In the genomic region with DNA sequence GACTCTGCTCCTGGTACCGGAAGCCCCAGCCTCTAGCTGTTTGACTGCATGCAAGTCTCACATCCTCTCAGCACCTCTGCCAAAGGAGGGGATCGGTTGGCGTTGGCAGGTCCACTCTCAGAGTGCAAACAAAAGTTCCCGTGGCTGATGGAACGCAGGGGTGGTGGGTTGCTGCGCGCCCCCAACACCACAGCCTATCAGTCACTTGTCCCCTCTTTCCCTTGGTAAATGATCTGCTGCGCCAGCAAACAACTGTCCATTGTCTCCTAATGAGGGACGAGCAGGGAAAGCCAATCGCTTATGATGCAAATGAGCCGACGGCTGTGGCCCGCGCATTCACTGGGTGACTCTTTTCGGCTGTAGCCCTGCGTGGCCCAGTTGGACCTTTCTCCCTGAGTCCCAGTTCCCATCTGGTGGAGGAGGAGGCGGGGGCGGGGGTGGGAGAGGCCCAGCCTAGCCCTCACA, we compare ENCODE assay signal across 10 mouse cellular contexts. TPM values are rescaled to one million over a fixed set of nuclear protein-coding genes. Genes with fewer than 3 reads are reported as not detected.
A peak's percentile ranks its signal among the peaks of the same experiment; 100 is the strongest.
DNase-seq lines count a peak whose midpoint lies in the region; ATAC-seq and TF ChIP-seq lines count a peak whose summit lies in the region.
"Had no signal": no experiment of that assay in that cellular context is flagged by ENCODE, and none has a peak within 500 bp of the region (broad histone marks: within the 10 kb centered on the region; RNA-seq: fewer than 3 reads in every experiment).

No protein-coding gene starts in this region.

- 0 out of 2 replicates have a peak overlapping the region, but pooled peaks have one; percentile 18 for H3K4me3 ChIP-seq in heart, postnatal 0 days (ENCODE audit: low read depth, low read length)
- H3K4me3 ChIP-seq in hindbrain, embryonic 14.5 days (replicated peaks; ENCODE audit: low read length) = 0 out of 2 replicates have a peak overlapping the region, but pooled peaks have one; percentile 10
- peak overlapping the region; percentile 18; the same call in 1 of the 2 replicates for H3K4me3 ChIP-seq in midbrain, embryonic 13.5 days (replicated peaks)
- H3K4me3 ChIP-seq: myocyte had no signal

- DNase-seq in heart, postnatal 0 days (ENCODE audit: low spot score) = no peak
- DNase-seq in heart, adult 11 months = no peak
- peak; percentile 65 for DNase-seq in brain, adult 2 months (ENCODE audit: low read depth, low spot score)
- DNase-seq in hindbrain, embryonic 14.5 days (ENCODE audit: low spot score) = peak; percentile 28
- DNase-seq in left cerebral cortex, adult 8-10 months (ENCODE audit: low spot score in 2 of 2) = no peak
- DNase-seq in frontal cortex, adult 2 months (ENCODE audit: extremely low spot score in 1 of 2, low spot score in 1 of 2) = no peak

- peaks cover 5% of the 10 kb centered on the region; the same call in 1 of the 2 replicates for H3K4me1 ChIP-seq in heart, postnatal 0 days (ENCODE audit: control insufficient read depth, insufficient read depth)
- H3K4me1 ChIP-seq in hindbrain, embryonic 14.5 days (replicated peaks; ENCODE audit: control insufficient read depth, insufficient read depth, low read length) = peaks cover 25% of the 10 kb centered on the region
- H3K4me1 ChIP-seq in midbrain, embryonic 13.5 days (replicated peaks) = peaks cover 48% of the 10 kb centered on the region

- peak overlapping the region; percentile 46; the same call in 1 of the 2 replicates for H3K4me2 ChIP-seq in heart, postnatal 0 days (ENCODE audit: low read depth, low read length)
- peak overlapping the region; percentile 42 for H3K4me2 ChIP-seq in hindbrain, embryonic 14.5 days (replicated peaks)
- H3K4me2 ChIP-seq in midbrain, embryonic 13.5 days (replicated peaks) = peak overlapping the region; percentile 46

- no peak overlapping the region for H3K27ac ChIP-seq in heart, postnatal 0 days (ENCODE audit: low read depth)
- H3K27ac ChIP-seq in hindbrain, embryonic 14.5 days = peak overlapping the region; percentile 76
- H3K27ac ChIP-seq in midbrain, embryonic 13.5 days = peak overlapping the region; percentile 95

- 14% methylated on average over 18 of the region's 18 CpGs for WGBS in heart, postnatal 0 days
- WGBS in hindbrain, embryonic 14.5 days = 1% methylated on average over 18 of the region's 18 CpGs
- WGBS in midbrain, embryonic 13.5 days = 1% methylated on average over 18 of the region's 18 CpGs

- H3K9ac ChIP-seq in heart, postnatal 0 days (replicated peaks; ENCODE audit: low read depth, low read length) = no peak overlapping the region
- peak overlapping the region; percentile 41 for H3K9ac ChIP-seq in hindbrain, embryonic 14.5 days
- peak overlapping the region; percentile 15 for H3K9ac ChIP-seq in midbrain, embryonic 13.5 days (replicated peaks)

- H3K9me3 ChIP-seq in heart, postnatal 0 days (replicated peaks; ENCODE audit: control insufficient read depth, low read length) = no peaks in the 10 kb centered on the region
- no peaks in the 10 kb centered on the region for H3K9me3 ChIP-seq in hindbrain, embryonic 14.5 days (ENCODE audit: control insufficient read depth, low read length)
- no peaks in the 10 kb centered on the region for H3K9me3 ChIP-seq in midbrain, embryonic 13.5 days
- H3K9me3 ChIP-seq: G1E had no signal

- TF ChIP-seq CTCF in heart, postnatal 0 days (IDR thresholded peaks at IDR 0.05; ENCODE audit: low read depth) = no peak

- no peaks in the 10 kb centered on the region for H3K36me3 ChIP-seq in heart, postnatal 0 days (replicated peaks; ENCODE audit: control insufficient read depth, insufficient read depth, low read length)
- H3K36me3 ChIP-seq in hindbrain, embryonic 14.5 days (replicated peaks; ENCODE audit: control insufficient read depth, insufficient read depth) = no peaks in the 10 kb centered on the region
- no peaks in the 10 kb centered on the region for H3K36me3 ChIP-seq in midbrain, embryonic 13.5 days
- H3K36me3 ChIP-seq: G1E had no signal

- no peak for TF ChIP-seq EP300 in heart, postnatal 0 days (IDR thresholded peaks at IDR 0.05; ENCODE audit: low read depth)

- H3K27me3 ChIP-seq in heart, postnatal 0 days (ENCODE audit: control insufficient read depth, insufficient read depth, low read length) = no peaks in the 10 kb centered on the region
- H3K27me3 ChIP-seq in hindbrain, embryonic 14.5 days (ENCODE audit: control insufficient read depth, insufficient read depth, low read length) = no peaks in the 10 kb centered on the region
- H3K27me3 ChIP-seq in midbrain, embryonic 13.5 days = no peaks in the 10 kb centered on the region

- ATAC-seq in heart, postnatal 0 days (ENCODE audit: insufficient read depth, low read depth) = no peak
- ATAC-seq in hindbrain, embryonic 14.5 days (ENCODE audit: low FRiP score) = peak; percentile 63; the same call in 1 of the 2 replicates
- peak; percentile 67 for ATAC-seq in midbrain, embryonic 13.5 days
- ATAC-seq in activated CD4-positive, CD25-positive, alpha-beta regulatory T cell, adult 4 months = no peak

RNA-seq across cellular contexts. Expression of a gene that starts 13.2 kb away (rescaled TPM):
- total RNA-seq in heart, postnatal 0 days (2014; rRNA removed; ENCODE audit: low replicate concordance) = 82.0 and 84.2 TPM in 2 replicates
- 19.5 and 19.7 TPM in 2 replicates for polyA plus RNA-seq in heart, postnatal 0 days (2015; fragmentation: Nextera tagmentation; extraction: Ambion mirVana)
- polyA plus RNA-seq in hindbrain, embryonic 14.5 days (2014; fragmentation: Nextera tagmentation; extraction: Ambion mirVana) = 99.9 and 117 TPM in 2 replicates
- 79.5 and 91.5 TPM in 2 replicates for polyA plus RNA-seq in midbrain, embryonic 13.5 days (2015; fragmentation: Nextera tagmentation; extraction: Ambion mirVana)
- polyA plus RNA-seq in activated CD4-positive, CD25-positive, alpha-beta regulatory T cell, adult 4 months (2017; shearing (Covaris generic)) = 1 to 10 TPM in 1 of 2 experiments, under 1 TPM in 1; 0.60 to 1.5 TPM
- total RNA-seq in left cerebral cortex, adult 8-10 months (2022) = 10 to 100 TPM; 40.7 to 54.4 (median 45.8) TPM
- 41.3 and 41.4 TPM in 2 replicates for polyA plus RNA-seq in frontal cortex, adult 2 months (2012; rRNA removed)

RNA-seq across cellular contexts. Expression of a gene that starts 14.4 kb away (rescaled TPM):
- 4.9 and 6.1 TPM in 2 replicates for total RNA-seq in heart, postnatal 0 days (2014; rRNA removed; ENCODE audit: low replicate concordance)
- polyA plus RNA-seq in heart, postnatal 0 days (2015; fragmentation: Nextera tagmentation; extraction: Ambion mirVana) = 5.1 and 5.7 TPM in 2 replicates
- 51.0 and 52.5 TPM in 2 replicates for polyA plus RNA-seq in hindbrain, embryonic 14.5 days (2014; fragmentation: Nextera tagmentation; extraction: Ambion mirVana)
- 102 and 117 TPM in 2 replicates for polyA plus RNA-seq in midbrain, embryonic 13.5 days (2015; fragmentation: Nextera tagmentation; extraction: Ambion mirVana)
- under 1 TPM; 0.24 to 0.36 TPM for polyA plus RNA-seq in activated CD4-positive, CD25-positive, alpha-beta regulatory T cell, adult 4 months (2017; shearing (Covaris generic))
- 100 to 1,000 TPM; 156 to 190 (median 176) TPM for total RNA-seq in left cerebral cortex, adult 8-10 months (2022)
- 155 and 173 TPM in 2 replicates for polyA plus RNA-seq in frontal cortex, adult 2 months (2012; rRNA removed)

RNA-seq across cellular contexts. Expression of a gene that starts 31.0 kb away (rescaled TPM):
- 26.3 and 28.9 TPM in 2 replicates for total RNA-seq in heart, postnatal 0 days (2014; rRNA removed; ENCODE audit: low replicate concordance)
- 23.9 and 24.2 TPM in 2 replicates for polyA plus RNA-seq in heart, postnatal 0 days (2015; fragmentation: Nextera tagmentation; extraction: Ambion mirVana)
- polyA plus RNA-seq in hindbrain, embryonic 14.5 days (2014; fragmentation: Nextera tagmentation; extraction: Ambion mirVana) = 2.6 and 5.4 TPM in 2 replicates
- 2.2 and 2.3 TPM in 2 replicates for polyA plus RNA-seq in midbrain, embryonic 13.5 days (2015; fragmentation: Nextera tagmentation; extraction: Ambion mirVana)
- polyA plus RNA-seq in activated CD4-positive, CD25-positive, alpha-beta regulatory T cell, adult 4 months (2017; shearing (Covaris generic)) = 100 to 1,000 TPM; 148 to 179 TPM
- 1 to 10 TPM; 2.8 to 4.8 (median 3.3) TPM for total RNA-seq in left cerebral cortex, adult 8-10 months (2022)
- polyA plus RNA-seq in frontal cortex, adult 2 months (2012; rRNA removed) = 9.0 and 9.1 TPM in 2 replicates

RNA-seq across cellular contexts. Expression of a gene that starts 37.1 kb away (rescaled TPM):
- 796 and 938 TPM in 2 replicates for total RNA-seq in heart, postnatal 0 days (2014; rRNA removed; ENCODE audit: low replicate concordance)
- polyA plus RNA-seq in heart, postnatal 0 days (2015; fragmentation: Nextera tagmentation; extraction: Ambion mirVana) = 242 and 248 TPM in 2 replicates
- polyA plus RNA-seq in hindbrain, embryonic 14.5 days (2014; fragmentation: Nextera tagmentation; extraction: Ambion mirVana) = 248 and 297 TPM in 2 replicates
- polyA plus RNA-seq in midbrain, embryonic 13.5 days (2015; fragmentation: Nextera tagmentation; extraction: Ambion mirVana) = 303 and 310 TPM in 2 replicates
- polyA plus RNA-seq in activated CD4-positive, CD25-positive, alpha-beta regulatory T cell, adult 4 months (2017; shearing (Covaris generic)) = 100 to 1,000 TPM; 581 to 812 TPM
- 10 to 100 TPM; 20.6 to 44.6 (median 32.7) TPM for total RNA-seq in left cerebral cortex, adult 8-10 months (2022)
- polyA plus RNA-seq in frontal cortex, adult 2 months (2012; rRNA removed) = 480 and 588 TPM in 2 replicates

RNA-seq across cellular contexts. Expression of a gene that starts 54.1 kb away (rescaled TPM):
- total RNA-seq in heart, postnatal 0 days (2014; rRNA removed; ENCODE audit: low replicate concordance) = 32.8 and 40.7 TPM in 2 replicates
- 86.9 and 93.5 TPM in 2 replicates for polyA plus RNA-seq in heart, postnatal 0 days (2015; fragmentation: Nextera tagmentation; extraction: Ambion mirVana)
- polyA plus RNA-seq in hindbrain, embryonic 14.5 days (2014; fragmentation: Nextera tagmentation; extraction: Ambion mirVana) = 1.9 and 2.2 TPM in 2 replicates
- polyA plus RNA-seq in midbrain, embryonic 13.5 days (2015; fragmentation: Nextera tagmentation; extraction: Ambion mirVana) = 2.0 and 2.6 TPM in 2 replicates
- polyA plus RNA-seq in activated CD4-positive, CD25-positive, alpha-beta regulatory T cell, adult 4 months (2017; shearing (Covaris generic)) = 1 to 10 TPM; 1.1 to 4.2 TPM
- 1 to 10 TPM; 2.1 to 3.5 (median 3.1) TPM for total RNA-seq in left cerebral cortex, adult 8-10 months (2022)
- 4.1 and 6.6 TPM in 2 replicates for polyA plus RNA-seq in frontal cortex, adult 2 months (2012; rRNA removed)

Comparison
In these comparisons a context has a peak if more than half of its experiments do, and no peak if none do; other contexts are left out.
1. ATAC-seq: peak in hindbrain, embryonic 14.5 days (single experiment) and midbrain, embryonic 13.5 days (single experiment); none in heart, postnatal 0 days (single experiment) and activated CD4-positive, CD25-positive, alpha-beta regulatory T cell, adult 4 months (single experiment).
2. DNase-seq: peak in brain, adult 2 months (single experiment) and hindbrain, embryonic 14.5 days (single experiment); none in heart, postnatal 0 days (single experiment), heart, adult 11 months (single experiment), left cerebral cortex, adult 8-10 months (0 of 2) and frontal cortex, adult 2 months (0 of 2).
3. Peak in every context shown above with its lines, with median percentiles within 50 percentile points of each other: H3K4me2 ChIP-seq and H3K4me3 ChIP-seq.